17 mouse cellular contexts compared by ENCODE assay signal in the genomic region with DNA sequence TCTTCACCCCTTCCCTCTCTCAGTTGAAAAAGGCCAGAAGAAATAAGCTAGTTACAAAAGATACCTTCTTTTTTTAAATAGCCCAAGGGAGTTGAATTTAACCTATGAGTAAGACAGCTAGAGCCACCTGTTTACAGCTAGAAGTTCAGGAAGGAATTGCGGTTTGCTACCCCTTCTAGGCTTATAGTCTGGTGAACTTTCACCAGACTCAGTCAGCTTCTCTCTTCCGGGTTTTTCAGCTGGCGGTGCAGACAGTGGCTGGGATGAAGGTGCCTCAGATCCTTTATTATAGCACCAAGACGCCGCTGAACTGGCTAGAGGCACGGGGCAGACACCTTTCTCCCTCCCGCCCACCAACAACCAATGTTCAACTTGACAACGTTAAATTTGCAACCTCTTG.
DNase-seq lines count a peak whose midpoint lies in the region; ATAC-seq and TF ChIP-seq lines count a peak whose summit lies in the region.
"Had no signal": no experiment of that assay in that cellular context is flagged by ENCODE, and none has a peak within 500 bp of the region (broad histone marks: within the 10 kb centered on the region; RNA-seq: fewer than 3 reads in every experiment).

No protein-coding gene starts in this region.

- peaks cover 11% of the 10 kb centered on the region for H3K79me2 ChIP-seq in liver, adult 2 months (ENCODE audit: control insufficient read depth, insufficient read depth, low read length)

- H3K9me3 ChIP-seq in midbrain, embryonic 16.5 days (replicated peaks; ENCODE audit: control insufficient read depth, low read length, poor library complexity, severe bottlenecking), result no peaks in the 10 kb centered on the region
- H3K9me3 ChIP-seq: forebrain, embryonic 12.5 days; hindbrain, embryonic 12.5 days; limb, embryonic 13.5 days had no signal

- H3K9ac ChIP-seq in liver, adult 2 months (ENCODE audit: low read depth, low read length), result no peak overlapping the region
- H3K9ac ChIP-seq in midbrain, embryonic 16.5 days (ENCODE audit: low read depth, low read length), result no peak overlapping the region
- H3K9ac ChIP-seq: forebrain, embryonic 12.5 days; hindbrain, embryonic 12.5 days; limb, embryonic 13.5 days had no signal

- WGBS in liver, adult 2 months, result 52% methylated on average over 8 of the region's 8 CpGs
- 92% methylated on average over 8 of the region's 8 CpGs for WGBS in midbrain, embryonic 16.5 days

- H3K4me3 ChIP-seq in liver, adult 2 months (ENCODE audit: insufficient read depth, low read depth, low read length), result no peak overlapping the region
- no peak overlapping the region for H3K4me3 ChIP-seq in midbrain, embryonic 16.5 days (ENCODE audit: low read depth, low read length)
- H3K4me3 ChIP-seq: forebrain, embryonic 12.5 days; hindbrain, embryonic 12.5 days; limb, embryonic 13.5 days had no signal

- H3K4me2 ChIP-seq in midbrain, embryonic 16.5 days (ENCODE audit: low read length), result no peak overlapping the region
- H3K4me2 ChIP-seq: forebrain, embryonic 12.5 days; hindbrain, embryonic 12.5 days; limb, embryonic 13.5 days had no signal

- peak overlapping the region; percentile 70 for H3K27ac ChIP-seq in liver, adult 2 months (replicated peaks; ENCODE audit: insufficient read depth, low read depth, low read length)
- H3K27ac ChIP-seq in midbrain, embryonic 16.5 days (ENCODE audit: low read length), result no peak overlapping the region
- H3K27ac ChIP-seq: forebrain, embryonic 12.5 days; hindbrain, embryonic 12.5 days; limb, embryonic 13.5 days had no signal

- no peak for TF ChIP-seq POLR2A in liver, adult 2 months (IDR thresholded peaks at IDR 0.05; ENCODE audit: extremely low read depth, insufficient read depth, low read length)

- DNase-seq in liver, adult 2 months (ENCODE audit: extremely low read depth, low read depth, low spot score), result no peak
- DNase-seq in liver, result no peak
- DNase-seq in CD4-positive helper T cell, adult 2 months (ENCODE audit: low read depth, low spot score), result peak; percentile 18
- DNase-seq in naive thymus-derived CD4-positive, alpha-beta T cell, adult 2 months (ENCODE audit: low read depth), result peak; percentile 26
- no peak for DNase-seq in lung, postnatal 36 days
- no peak for DNase-seq in left cerebral cortex, adult 8-10 months (ENCODE audit: low spot score in 2 of 2)
- DNase-seq: cerebellum, adult 9-11 months; gastrocnemius, postnatal 14 days; kidney, adult 11 months; kidney, postnatal 14 days; layer of hippocampus, adult 9-11 months; midbrain, embryonic 14.5 days had no signal

- ATAC-seq in activated CD4-positive, CD25-positive, alpha-beta regulatory T cell, adult 4 months, result peak; percentile 52
- ATAC-seq in midbrain, embryonic 16.5 days, result no peak

- no peaks in the 10 kb centered on the region for H3K27me3 ChIP-seq in liver, adult 2 months (ENCODE audit: control insufficient read depth, insufficient read depth, low read length)
- H3K27me3 ChIP-seq in midbrain, embryonic 16.5 days (ENCODE audit: control insufficient read depth, insufficient read depth, low read depth, low read length), result no peaks in the 10 kb centered on the region
- H3K27me3 ChIP-seq: forebrain, embryonic 12.5 days; hindbrain, embryonic 12.5 days; limb, embryonic 13.5 days had no signal

- no peaks in the 10 kb centered on the region for H3K36me3 ChIP-seq in liver, adult 2 months (ENCODE audit: control insufficient read depth, insufficient read depth, low read length)
- no peaks in the 10 kb centered on the region for H3K36me3 ChIP-seq in midbrain, embryonic 16.5 days (ENCODE audit: control insufficient read depth, insufficient read depth, low read length)
- H3K36me3 ChIP-seq: forebrain, embryonic 12.5 days; hindbrain, embryonic 12.5 days; limb, embryonic 13.5 days had no signal

- H3K4me1 ChIP-seq in liver, adult 2 months (ENCODE audit: control insufficient read depth, insufficient read depth, low read length), result peaks cover 33% of the 10 kb centered on the region
- H3K4me1 ChIP-seq in midbrain, embryonic 16.5 days (ENCODE audit: control insufficient read depth, insufficient read depth, low read length), result peaks cover 7% of the 10 kb centered on the region

- TF ChIP-seq CTCF in liver, adult 2 months (IDR thresholded peaks at IDR 0.05; ENCODE audit: low read depth, low read length), result no peak

Comparison
In these comparisons a context has a peak if more than half of its experiments do, and no peak if none do; other contexts are left out.
1. DNase-seq: peak in CD4-positive helper T cell, adult 2 months (single experiment) and naive thymus-derived CD4-positive, alpha-beta T cell, adult 2 months (single experiment); none in liver, adult 2 months (single experiment), liver (single experiment), lung, postnatal 36 days (single experiment) and left cerebral cortex, adult 8-10 months (0 of 2).